Mouse (Mus musculus) Muller cell, postnatal 12 days (primary cell): ENCODE measurements around the gene Zfp60.

Source experiments
- DNase-seq: peaks from one replicate; pipeline ENCODE4 v3.0.0-alpha.2; 2015; ENCODE audit errors: inconsistent ontology term

Gene Zfp60

GRCm38 (mm10) chr7:27731281-27731883 lies at the start of gene Zfp60:
Gene Zfp60, plus strand, starts transcription at chr7:27731389.
- DNase-seq: peak; percentile 89

GRCm38 (mm10) chr7:27683218-27683617 lies 48.0 kb upstream of the Zfp60 start:
- DNase-seq: no peak

- no peak for DNase-seq
These were observed 46.0 kb upstream of the Zfp60 start for GRCm38 (mm10) chr7:27685220-27685619.

GRCm38 (mm10) chr7:27685681-27686080 lies 45.5 kb upstream of the Zfp60 start:
- DNase-seq: peak; percentile 43

GRCm38 (mm10) chr7:27687043-27687442 lies 44.1 kb upstream of the Zfp60 start:
- no peak for DNase-seq

- DNase-seq: no peak
These were observed 43.4 kb upstream of the Zfp60 start for GRCm38 (mm10) chr7:27687836-27688235.

GRCm38 (mm10) chr7:27688246-27688788 lies 42.9 kb upstream of the Zfp60 start:
- DNase-seq: no peak

- peak; percentile 98 for DNase-seq
These were observed 42.2 kb upstream of the Zfp60 start, which contains the start of gene Zfp607b for GRCm38 (mm10) chr7:27688815-27689612. Gene Zfp607b, plus strand, starts transcription at chr7:27689340.

- DNase-seq: no peak
These were observed 40.1 kb upstream of the Zfp60 start for GRCm38 (mm10) chr7:27691076-27691475.

- no peak for DNase-seq
These were observed 34.5 kb upstream of the Zfp60 start for GRCm38 (mm10) chr7:27696711-27697110.

- no peak for DNase-seq
These were observed 20.8 kb upstream of the Zfp60 start for GRCm38 (mm10) chr7:27710402-27710801.

- DNase-seq: no peak
These were observed 9.2 kb upstream of the Zfp60 start for GRCm38 (mm10) chr7:27721951-27722350.

GRCm38 (mm10) chr7:27725566-27726538 lies 5.3 kb upstream of the Zfp60 start:
- DNase-seq: peak; percentile 68

- no peak for DNase-seq
These were observed 3.7 kb upstream of the Zfp60 start for GRCm38 (mm10) chr7:27727471-27727870.

GRCm38 (mm10) chr7:27731946-27732345 lies 757 bp downstream of the Zfp60 start:
- peak; percentile 63 for DNase-seq

GRCm38 (mm10) chr7:27732508-27732907 lies 1.3 kb downstream of the Zfp60 start:
- DNase-seq: no peak

- peak; percentile 7 for DNase-seq
These were observed 4.3 kb downstream of the Zfp60 start for GRCm38 (mm10) chr7:27735457-27735856.

GRCm38 (mm10) chr7:27756351-27757047 lies 25.3 kb downstream of the Zfp60 start:
- peak; percentile 58 for DNase-seq

GRCm38 (mm10) chr7:27757048-27757375 lies 25.8 kb downstream of the Zfp60 start:
- no peak for DNase-seq

- DNase-seq: no peak
These were observed 34.1 kb downstream of the Zfp60 start for GRCm38 (mm10) chr7:27765176-27765886.

- DNase-seq: no peak
These were observed 58.1 kb downstream of the Zfp60 start for GRCm38 (mm10) chr7:27789306-27789705.
